Mouse (Mus musculus) thymus, adult 2 months (tissue): Measurements from ENCODE around the gene Hoxc11.

Source experiments
- CTCF ChIP-seq: fragments of 200-500 bp; IDR thresholded peaks from 2 replicates; pipeline ENCODE4 v1.5.1; 2012; ENCODE audit warnings: mild to moderate bottlenecking, control low read depth, low read length, moderate library complexity, borderline replicate concordance; ENCODE audit not compliant: control insufficient read depth, poor library complexity, insufficient read depth; ENCODE audit errors: extremely low read depth
- POLR2A ChIP-seq: fragments of 200-500 bp; IDR thresholded peaks from 2 replicates; pipeline ENCODE4 v1.6.1; 2012; ENCODE audit warnings: mild to moderate bottlenecking, low read length, control low read depth, moderate library complexity; ENCODE audit not compliant: control insufficient read depth, poor library complexity, insufficient read depth; ENCODE audit errors: extremely low read depth

DNA sequence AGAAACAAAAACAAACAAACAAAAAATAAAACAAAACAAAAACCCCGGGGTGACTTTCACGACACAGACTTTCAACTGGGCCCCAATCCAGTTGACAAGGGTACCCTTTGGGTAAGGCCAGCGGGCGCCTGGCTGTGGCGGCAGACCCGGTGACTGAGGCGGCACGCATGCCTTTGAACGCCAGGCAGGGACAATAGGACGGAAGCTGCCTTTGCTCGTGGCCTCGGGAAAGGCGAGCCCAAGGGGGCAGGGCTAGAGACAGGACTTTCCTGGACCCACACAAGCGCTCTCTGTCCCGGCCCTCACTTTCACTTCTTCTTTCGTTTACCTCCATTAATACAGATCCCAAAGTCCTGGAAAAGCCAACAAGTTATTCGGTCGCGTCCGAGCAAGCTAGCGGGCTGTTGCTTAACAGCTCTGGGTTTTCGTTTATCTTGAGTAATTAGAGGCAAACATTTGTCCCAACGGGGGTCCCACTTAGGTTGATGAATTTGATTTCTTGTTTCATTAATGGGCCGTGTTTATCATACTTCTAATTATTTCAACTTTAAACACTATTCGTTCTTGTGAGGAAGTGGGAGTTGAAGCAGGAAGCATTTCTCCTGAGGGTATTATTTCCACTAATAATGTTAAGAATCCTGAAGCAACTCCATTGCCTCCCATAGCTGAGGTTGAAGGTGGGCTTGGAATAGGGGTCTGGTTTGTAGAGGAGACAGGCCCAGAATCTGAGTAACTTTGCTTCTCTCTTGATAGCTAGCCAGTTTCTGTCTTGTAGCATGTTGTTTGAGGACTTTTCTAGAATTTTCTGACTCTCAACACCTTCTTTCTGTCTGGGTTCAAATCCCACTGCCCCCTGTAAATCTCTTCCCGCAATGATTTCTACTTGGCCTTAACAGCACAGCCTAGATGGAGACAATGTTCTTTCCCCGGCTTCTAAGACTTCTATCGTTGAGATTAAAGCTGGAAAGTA lies 9.7 kb downstream of the Hoxc11 start:
- TF ChIP-seq CTCF (no peak), POLR2A (no peak)
